Mouse (Mus musculus) hindbrain, embryonic 10.5 days (tissue): ENCODE results near the gene Tob1. TPM values are rescaled to one million over a fixed set of nuclear protein-coding genes. Genes with fewer than 3 reads are reported as not detected.

Experiments
- DNase-seq: peaks from one replicate; pipeline ENCODE4 v3.0.0-alpha.2; 2017; ENCODE audit warnings: low spot score
- H3K27ac ChIP-seq: fragments of 300-500 bp; sonication (generic); 2 replicates; pipeline ENCODE4 v1.5.1; 2016; ENCODE audit warnings: mild to moderate bottlenecking, moderate library complexity
- H3K27me3 ChIP-seq: fragments of 300-500 bp; sonication (generic); 2 replicates; pipeline ENCODE4 v1.6.1; 2016; ENCODE audit warnings: mild to moderate bottlenecking; ENCODE audit not compliant: poor library complexity, insufficient read depth, severe bottlenecking
- H3K36me3 ChIP-seq: fragments of 300-500 bp; sonication (generic); 2 replicates; pipeline ENCODE4 v1.6.1; 2016; ENCODE audit warnings: mild to moderate bottlenecking, moderate library complexity
- H3K4me1 ChIP-seq: fragments of 300-500 bp; sonication (generic); replicated peaks from 2 replicates; pipeline ENCODE4 v1.6.1; 2016; ENCODE audit warnings: mild to moderate bottlenecking
- H3K4me3 ChIP-seq: fragments of 300-500 bp; sonication (generic); 2 replicates; pipeline ENCODE4 v1.5.1; 2016; ENCODE audit warnings: mild to moderate bottlenecking, moderate library complexity
- H3K9me3 ChIP-seq: fragments of 300-500 bp; sonication (generic); 2 replicates; pipeline ENCODE4 v1.6.1; 2016; ENCODE audit warnings: mild to moderate bottlenecking, moderate library complexity
- WGBS: fragments of 180-500 bp; shearing (Covaris S2); methylation state at CpG from one replicate; pipeline ENCODE4 v1.1.7; 2016; 5-methylcytosine and 5-hydroxymethylcytosine counted together
- polyA plus RNA-seq: library from polyadenylated mRNA; unstranded; fragments of >200 nt; fragmentation: Nextera tagmentation; extraction: Ambion mirVana; gene quantifications from 2 replicates; pipeline ENCODE4 v1.2.1, GENCODE M21; 2016

Tob1 gene
- polyA plus RNA-seq, 1 experiment from 2014 or later = 31.1 TPM

DNA sequence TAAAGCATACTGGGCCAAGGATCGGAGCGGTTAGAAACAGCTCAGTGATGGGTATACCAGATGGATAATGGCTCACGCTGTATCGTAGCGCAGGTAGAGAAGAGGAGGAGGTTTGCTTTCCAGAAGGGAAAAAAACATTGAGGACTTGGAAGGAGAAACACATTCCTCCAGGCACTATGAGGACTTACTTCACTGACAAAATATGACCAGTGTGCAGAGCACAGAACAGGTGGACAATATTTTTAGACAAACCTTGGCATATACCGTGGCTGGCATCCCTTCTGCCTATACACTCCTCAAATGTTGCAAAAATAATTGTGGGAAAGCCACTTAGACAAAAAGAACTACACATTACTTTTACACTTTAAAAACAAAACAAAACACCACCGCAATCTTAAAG is 10.0 kb downstream of the Tob1 start:
- no peak for DNase-seq
- Histone ChIP-seq H3K4me1 (peaks cover 30% of the 10 kb centered on the region), H3K27ac (no peak overlapping the region), H3K4me3 (no peak overlapping the region), H3K9me3 (no peaks in the 10 kb centered on the region), H3K27me3 (no peaks in the 10 kb centered on the region), H3K36me3 (no peaks in the 10 kb centered on the region)
- 95% methylated on average over 7 of the region's 7 CpGs for WGBS

DNA sequence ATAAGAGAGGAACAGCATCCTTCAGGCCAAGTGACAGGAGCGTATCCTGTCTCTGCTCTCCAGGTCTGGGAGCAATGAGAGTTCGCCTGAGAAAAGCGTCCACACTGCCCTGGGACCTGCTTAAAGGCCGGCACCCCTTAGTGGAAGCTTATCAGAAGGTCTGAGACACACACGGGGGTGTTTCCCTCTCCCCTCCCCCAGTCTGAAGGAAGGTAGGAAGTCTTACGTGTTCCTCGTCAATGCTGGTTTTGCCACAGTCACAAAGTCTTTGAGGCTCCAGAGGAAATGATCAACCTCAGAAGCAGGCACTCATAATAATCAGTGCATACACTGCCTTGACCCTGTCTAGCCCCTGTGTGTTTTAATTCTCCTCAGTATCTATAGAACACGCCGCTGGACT is 12.3 kb downstream of the Tob1 start:
- Histone ChIP-seq H3K9me3 (no peaks in the 10 kb centered on the region), H3K27me3 (no peaks in the 10 kb centered on the region)
- WGBS = 85% methylated on average over 9 of the region's 9 CpGs

DNA sequence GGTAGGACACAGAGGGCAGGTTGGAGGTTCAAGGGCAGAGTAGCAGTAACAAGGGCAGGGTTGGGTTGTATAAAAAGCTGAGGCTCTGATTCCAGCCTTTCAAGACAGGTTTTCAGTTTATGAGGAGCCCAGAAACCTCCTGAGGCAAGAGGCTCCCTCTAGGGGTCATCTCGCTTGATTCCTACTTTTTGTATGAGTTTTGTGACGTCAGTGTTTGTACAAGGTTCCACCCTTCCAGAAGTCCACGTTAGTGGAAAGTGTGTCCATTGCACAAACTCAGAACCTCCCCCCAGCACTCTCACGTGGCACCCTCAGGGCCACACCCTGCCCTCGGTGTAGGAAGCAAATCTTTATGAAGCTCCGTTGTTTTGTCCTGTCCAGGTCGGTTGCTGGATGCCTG is 14.7 kb downstream of the Tob1 start:
- 46% methylated on average over 7 of the region's 7 CpGs for WGBS
- no peak overlapping the region for H3K4me3 ChIP-seq
- H3K4me1 ChIP-seq = peaks cover 25% of the 10 kb centered on the region
- peak; percentile 24 for DNase-seq
- H3K9me3 ChIP-seq = no peaks in the 10 kb centered on the region
- no peaks in the 10 kb centered on the region for H3K27me3 ChIP-seq
- H3K36me3 ChIP-seq = no peaks in the 10 kb centered on the region
- no peak overlapping the region for H3K27ac ChIP-seq

More for the DNA sequence above, 12.3 kb downstream of the Tob1 start:
- Histone ChIP-seq H3K36me3 (no peaks in the 10 kb centered on the region), H3K27ac (no peak overlapping the region), H3K4me3 (no peak overlapping the region), H3K4me1 (peaks cover 24% of the 10 kb centered on the region)
- DNase-seq = no peak

GRCm38 (mm10) chr11:94228416-94228815 is 17.2 kb downstream of the Tob1 start:
- H3K36me3 ChIP-seq = no peaks in the 10 kb centered on the region
- no peaks in the 10 kb centered on the region for H3K9me3 ChIP-seq
- DNase-seq = no peak
- 36% methylated on average over 9 of the region's 9 CpGs for WGBS
- peak overlapping the region; percentile 76 for H3K27ac ChIP-seq
- H3K27me3 ChIP-seq = no peaks in the 10 kb centered on the region
- H3K4me1 ChIP-seq = peaks cover 41% of the 10 kb centered on the region
- H3K4me3 ChIP-seq = no peak overlapping the region

GRCm38 (mm10) chr11:94229207-94229960 is 18.1 kb downstream of the Tob1 start:
- no peaks in the 10 kb centered on the region for H3K9me3 ChIP-seq
- H3K27ac ChIP-seq = no peak overlapping the region
- no peaks in the 10 kb centered on the region for H3K27me3 ChIP-seq
- peaks cover 48% of the 10 kb centered on the region for H3K4me1 ChIP-seq
- no peaks in the 10 kb centered on the region for H3K36me3 ChIP-seq
- H3K4me3 ChIP-seq = no peak overlapping the region
- WGBS = 91% methylated on average over 5 of the region's 5 CpGs
- DNase-seq = no peak

GRCm38 (mm10) chr11:94230244-94230643 is 19.0 kb downstream of the Tob1 start:
- Histone ChIP-seq H3K4me3 (no peak overlapping the region), H3K9me3 (no peaks in the 10 kb centered on the region), H3K36me3 (no peaks in the 10 kb centered on the region), H3K4me1 (peaks cover 48% of the 10 kb centered on the region), H3K27ac (no peak overlapping the region), H3K27me3 (no peaks in the 10 kb centered on the region)
- DNase-seq = no peak
- 89% methylated on average over 8 of the region's 8 CpGs for WGBS

DNA sequence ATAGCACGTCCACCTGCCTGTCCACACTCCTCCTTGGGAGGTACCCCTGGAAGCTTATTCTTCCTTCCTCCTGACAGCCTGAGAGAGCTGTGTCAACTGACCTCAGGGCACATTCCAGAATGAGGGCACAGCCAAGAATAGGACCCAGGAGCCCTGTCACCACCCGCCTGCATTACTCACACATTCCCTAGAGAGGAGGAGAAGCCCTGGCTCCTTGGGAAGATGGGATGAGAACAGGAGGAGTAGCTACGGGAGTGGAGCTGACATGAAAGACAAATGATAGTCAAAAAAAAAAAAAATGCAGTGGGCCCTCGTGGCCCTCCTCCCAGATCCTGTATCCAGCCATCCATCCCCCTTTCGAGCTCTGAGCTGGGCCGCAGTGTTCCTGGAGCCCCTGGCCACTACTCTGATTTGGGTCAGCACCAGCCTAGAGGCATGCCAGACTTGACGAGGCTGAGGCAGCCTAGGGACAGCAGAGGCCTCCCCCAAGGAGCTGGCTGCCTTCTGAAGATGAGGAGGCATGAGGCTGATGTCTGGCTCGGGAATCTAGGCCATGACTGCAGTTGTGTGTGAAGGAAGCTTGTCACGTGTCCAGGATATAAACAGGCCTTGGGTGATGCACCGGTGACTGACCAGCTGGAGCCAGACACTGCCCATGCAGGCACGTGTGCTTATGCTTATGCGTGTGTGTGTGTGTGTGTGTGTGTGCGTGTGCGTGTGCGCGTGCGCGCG is 20.7 kb downstream of the Tob1 start:
- H3K27ac ChIP-seq = peak overlapping the region; percentile 54
- 75% methylated on average over 19 of the region's 19 CpGs for WGBS

GRCm38 (mm10) chr11:94233405-94233804 is 22.2 kb downstream of the Tob1 start:
- no peaks in the 10 kb centered on the region for H3K36me3 ChIP-seq
- peak; percentile 23 for DNase-seq
- 0 out of 2 replicates have a peak, but pooled peaks cover 5% of the 10 kb centered on the region for H3K27me3 ChIP-seq
- H3K9me3 ChIP-seq = no peaks in the 10 kb centered on the region
- WGBS = 62% methylated on average over 6 of the region's 6 CpGs
- no peak overlapping the region for H3K4me3 ChIP-seq
- H3K27ac ChIP-seq = peak overlapping the region; percentile 75
- peaks cover 39% of the 10 kb centered on the region for H3K4me1 ChIP-seq

More for the DNA sequence above, 20.7 kb downstream of the Tob1 start:
- H3K9me3 ChIP-seq = no peaks in the 10 kb centered on the region
- H3K36me3 ChIP-seq = no peaks in the 10 kb centered on the region
- DNase-seq = no peak
- no peaks in the 10 kb centered on the region for H3K27me3 ChIP-seq
- no peak overlapping the region for H3K4me3 ChIP-seq
- H3K4me1 ChIP-seq = peaks cover 49% of the 10 kb centered on the region

GRCm38 (mm10) chr11:94234380-94234779 is 23.1 kb downstream of the Tob1 start:
- H3K27ac ChIP-seq = peak overlapping the region; percentile 43; the same call in 1 of the 2 replicates
- H3K36me3 ChIP-seq = no peaks in the 10 kb centered on the region
- no peaks in the 10 kb centered on the region for H3K9me3 ChIP-seq
- H3K4me3 ChIP-seq = no peak overlapping the region
- DNase-seq = no peak
- peaks cover 9% of the 10 kb centered on the region; the same call in 1 of the 2 replicates for H3K27me3 ChIP-seq
- H3K4me1 ChIP-seq = peaks cover 31% of the 10 kb centered on the region
- 94% methylated on average over 12 of the region's 12 CpGs for WGBS

GRCm38 (mm10) chr11:94234857-94235256 is 23.6 kb downstream of the Tob1 start:
- WGBS = 87% methylated on average over 8 of the region's 8 CpGs
- Histone ChIP-seq H3K4me3 (no peak overlapping the region), H3K27ac (peak overlapping the region; percentile 43), H3K9me3 (no peaks in the 10 kb centered on the region), H3K4me1 (peaks cover 34% of the 10 kb centered on the region), H3K36me3 (no peaks in the 10 kb centered on the region), H3K27me3 (peaks cover 9% of the 10 kb centered on the region; the same call in 1 of the 2 replicates)
- no peak for DNase-seq

GRCm38 (mm10) chr11:94236074-94236473 is 24.8 kb downstream of the Tob1 start:
- Histone ChIP-seq H3K4me3 (no peak overlapping the region), H3K27me3 (peaks cover 9% of the 10 kb centered on the region), H3K36me3 (no peaks in the 10 kb centered on the region), H3K9me3 (no peaks in the 10 kb centered on the region), H3K4me1 (peaks cover 40% of the 10 kb centered on the region), H3K27ac (peak overlapping the region; percentile 84)
- 19% methylated on average over 3 of the region's 3 CpGs for WGBS
- DNase-seq = peak; percentile 72

- peaks cover 40% of the 10 kb centered on the region for H3K4me1 ChIP-seq
- no peaks in the 10 kb centered on the region for H3K36me3 ChIP-seq
- no peak overlapping the region for H3K27ac ChIP-seq
- no peak overlapping the region for H3K4me3 ChIP-seq
- peaks cover 34% of the 10 kb centered on the region for H3K27me3 ChIP-seq
- DNase-seq = no peak
- H3K9me3 ChIP-seq = no peaks in the 10 kb centered on the region
- WGBS = 93% methylated on average over 8 of the region's 8 CpGs
These were observed 27.5 kb downstream of the Tob1 start for GRCm38 (mm10) chr11:94238786-94239185.

- Histone ChIP-seq H3K4me1 (peaks cover 47% of the 10 kb centered on the region), H3K9me3 (no peaks in the 10 kb centered on the region), H3K27ac (0 out of 2 replicates have a peak overlapping the region, but pooled peaks have one; percentile 24), H3K4me3 (no peak overlapping the region), H3K27me3 (peaks cover 44% of the 10 kb centered on the region), H3K36me3 (no peaks in the 10 kb centered on the region)
- no peak for DNase-seq
- WGBS = 47% methylated on average over 9 of the region's 9 CpGs
These were observed 28.5 kb downstream of the Tob1 start for GRCm38 (mm10) chr11:94239706-94240105.
